Mouse (Mus musculus): ENCODE measurements around the gene Lig1. TPM values are rescaled to one million over a fixed set of nuclear protein-coding genes. Genes with fewer than 3 reads are reported as not detected.

Lig1 gene
- polyA plus RNA-seq, 1 experiment from 2014 or later, result 110 TPM

DNA sequence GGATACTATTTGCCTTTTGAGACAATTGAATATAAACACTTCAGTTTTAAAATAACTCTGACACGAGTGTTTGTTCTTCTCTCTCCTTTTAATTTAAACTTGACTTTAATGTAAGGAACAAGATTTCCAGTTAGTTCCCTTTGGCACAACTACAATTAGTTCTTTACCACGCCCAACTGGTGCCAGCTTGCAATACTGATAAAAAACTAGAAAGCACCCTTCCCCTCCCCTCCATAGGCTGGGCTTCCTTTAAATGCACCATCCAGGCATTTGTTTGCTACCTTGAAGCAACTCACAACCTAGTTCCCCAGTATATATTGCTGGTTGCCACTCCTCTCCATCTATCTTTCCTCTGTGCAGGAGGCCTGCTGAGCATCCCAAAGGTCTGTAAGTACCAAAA lies 47.2 kb downstream of the Lig1 start, which contains the start of gene Pla2g4c:
Gene Pla2g4c, plus strand, starts transcription at position 340 of the 400 bp plus-strand sequence.
- H3K27me3 ChIP-seq (replicated peaks; ENCODE audit: control insufficient read depth, insufficient read depth, low read length), result no peaks in the 10 kb centered on the region
- H3K36me3 ChIP-seq (ENCODE audit: control insufficient read depth, insufficient read depth, low read length), result no peaks in the 10 kb centered on the region
- no peak within 1 kb of the TSS for H3K9ac ChIP-seq (ENCODE audit: low read length)
- no peaks in the 10 kb centered on the region for H3K9me3 ChIP-seq (ENCODE audit: control insufficient read depth, low read length)
- WGBS, result 73% methylated on average over 2 of the region's 2 CpGs
- H3K4me3 ChIP-seq (ENCODE audit: low read depth, low read length), result no peak within 1 kb of the TSS
- DNase-seq (ENCODE audit: low spot score) (no peak), ATAC-seq (replicated peaks; ENCODE audit: low FRiP score, low TSS enrichment, low read depth) (no peak)
- H3K27ac ChIP-seq (ENCODE audit: low read depth), result no peak within 1 kb of the TSS
- H3K4me2 ChIP-seq (ENCODE audit: low read length), result no peak within 1 kb of the TSS
- no peaks in the 10 kb centered on the region for H3K4me1 ChIP-seq (replicated peaks; ENCODE audit: control insufficient read depth, insufficient read depth, low read length)

DNA sequence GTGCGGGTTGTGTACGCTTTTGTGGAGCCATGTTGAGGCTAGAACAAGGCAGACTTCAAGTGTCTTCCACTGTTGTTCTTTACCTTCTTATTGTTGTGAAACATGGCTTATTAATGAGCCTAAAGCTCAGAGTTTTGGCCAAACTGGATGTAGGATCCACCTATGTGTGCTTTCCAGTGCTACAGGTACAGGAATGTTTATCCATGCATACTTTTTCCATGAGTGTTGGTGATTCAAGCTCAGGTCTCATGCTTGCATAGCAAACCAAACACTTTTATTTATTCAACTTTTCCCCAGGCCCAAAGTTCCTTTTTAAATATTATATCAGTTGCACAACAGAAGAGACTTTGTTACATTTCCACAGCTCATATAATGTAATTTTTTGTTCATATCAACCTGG lies 53.5 kb downstream of the Lig1 start:
- DNase-seq (ENCODE audit: low spot score) (no peak), ATAC-seq (replicated peaks; ENCODE audit: low FRiP score, low TSS enrichment, low read depth) (no peak)
- Histone ChIP-seq H3K4me2 (ENCODE audit: low read length) (no peak overlapping the region), H3K4me1 (replicated peaks; ENCODE audit: control insufficient read depth, insufficient read depth, low read length) (no peaks in the 10 kb centered on the region), H3K4me3 (ENCODE audit: low read depth, low read length) (no peak overlapping the region), H3K36me3 (ENCODE audit: control insufficient read depth, insufficient read depth, low read length) (peaks cover 7% of the 10 kb centered on the region; the same call in 1 of the 2 replicates), H3K9me3 (ENCODE audit: control insufficient read depth, low read length) (no peaks in the 10 kb centered on the region), H3K27ac (ENCODE audit: low read depth) (no peak overlapping the region), H3K27me3 (replicated peaks; ENCODE audit: control insufficient read depth, insufficient read depth, low read length) (no peaks in the 10 kb centered on the region), H3K9ac (ENCODE audit: low read length) (no peak overlapping the region)
- WGBS, result 98% methylated on average over 2 of the region's 2 CpGs

- H3K36me3 ChIP-seq (ENCODE audit: control insufficient read depth, insufficient read depth, low read length), result peaks cover 18% of the 10 kb centered on the region; the same call in 1 of the 2 replicates
- H3K9ac ChIP-seq (ENCODE audit: low read length), result no peak overlapping the region
- H3K27me3 ChIP-seq (replicated peaks; ENCODE audit: control insufficient read depth, insufficient read depth, low read length), result no peaks in the 10 kb centered on the region
- DNase-seq (ENCODE audit: low spot score), result no peak
- no peak overlapping the region for H3K4me2 ChIP-seq (ENCODE audit: low read length)
- no peaks in the 10 kb centered on the region for H3K4me1 ChIP-seq (replicated peaks; ENCODE audit: control insufficient read depth, insufficient read depth, low read length)
- H3K9me3 ChIP-seq (ENCODE audit: control insufficient read depth, low read length), result peaks cover 5% of the 10 kb centered on the region; the same call in 1 of the 2 replicates
- H3K27ac ChIP-seq (ENCODE audit: low read depth), result no peak overlapping the region
- no peak for ATAC-seq (replicated peaks; ENCODE audit: low FRiP score, low TSS enrichment, low read depth)
- H3K4me3 ChIP-seq (ENCODE audit: low read depth, low read length), result no peak overlapping the region
Observed at GRCm38 (mm10) chr7:13355943-13356342, 78.9 kb downstream of the Lig1 start.

Other genes with a start within 250 kb of the Lig1 start
- 157 and 161 TPM in 2 replicates for gene Chmp2a, start 242.5 kb upstream of the Lig1 start, polyA plus RNA-seq (2014; fragmentation: Nextera tagmentation; extraction: Ambion mirVana)
- 72.7 and 124 TPM in 2 replicates for gene Ube2m, start 239.0 kb upstream of the Lig1 start, polyA plus RNA-seq (2014; fragmentation: Nextera tagmentation; extraction: Ambion mirVana)
- 2.5 and 2.7 TPM in 2 replicates for gene Mzf1, start 222.5 kb upstream of the Lig1 start, polyA plus RNA-seq (2014; fragmentation: Nextera tagmentation; extraction: Ambion mirVana)
- gene Vmn1r85, start 182.1 kb upstream of the Lig1 start, polyA plus RNA-seq (2014; fragmentation: Nextera tagmentation; extraction: Ambion mirVana), result not detected in 2 replicates
- gene Vmn1r86, start 157.4 kb upstream of the Lig1 start, polyA plus RNA-seq (2014; fragmentation: Nextera tagmentation; extraction: Ambion mirVana), result not detected in 2 replicates
- gene Vmn1r87, start 137.1 kb upstream of the Lig1 start, polyA plus RNA-seq (2014; fragmentation: Nextera tagmentation; extraction: Ambion mirVana), result not detected in 2 replicates
- 0.03 TPM in 1 of 2 replicates, not detected in the other for gene Vmn1r88, start 117.7 kb upstream of the Lig1 start, polyA plus RNA-seq (2014; fragmentation: Nextera tagmentation; extraction: Ambion mirVana)
- gene Vmn1r89, start 64.3 kb upstream of the Lig1 start, polyA plus RNA-seq (2014; fragmentation: Nextera tagmentation; extraction: Ambion mirVana), result not detected in 2 replicates
- 4.7 and 6.0 TPM in 2 replicates for gene Zswim9, start 1.4 kb downstream of the Lig1 start, polyA plus RNA-seq (2014; fragmentation: Nextera tagmentation; extraction: Ambion mirVana)
- gene Pla2g4c, start 47.4 kb downstream of the Lig1 start, polyA plus RNA-seq (2014; fragmentation: Nextera tagmentation; extraction: Ambion mirVana), result 0.97 and 1.0 TPM in 2 replicates
- gene Cabp5, start 120.8 kb downstream of the Lig1 start, polyA plus RNA-seq (2014; fragmentation: Nextera tagmentation; extraction: Ambion mirVana), result not detected in 2 replicates
- not detected in 2 replicates for gene Bsph1, start 173.6 kb downstream of the Lig1 start, polyA plus RNA-seq (2014; fragmentation: Nextera tagmentation; extraction: Ambion mirVana)